Mouse (Mus musculus) heart, postnatal 10 days (tissue): ENCODE measurements at regions not wholly inside any gene's neighbourhood (a gene's known extent, or its start where the extent isn't known, plus 50 kb on each side); places are given as distances from the start of the nearest gene placed in this dataset.

ENCODE experiments used
- DNase-seq, 2 experiments: peaks; one replicate each; pipeline ENCODE4 v3.0.0; 2021
- intact Hi-C: fragments of 180-260 bp; cut with DNase I; formaldehyde crosslinking; loops from one replicate; pipeline ENCODE4 v1.15.1; 2025

GRCm38 (mm10) chr1:119265192-119265891, 156.7 kb downstream of the Inhbb start:
- intact Hi-C loops: no loop called here
- DNase-seq: no peak

DNA sequence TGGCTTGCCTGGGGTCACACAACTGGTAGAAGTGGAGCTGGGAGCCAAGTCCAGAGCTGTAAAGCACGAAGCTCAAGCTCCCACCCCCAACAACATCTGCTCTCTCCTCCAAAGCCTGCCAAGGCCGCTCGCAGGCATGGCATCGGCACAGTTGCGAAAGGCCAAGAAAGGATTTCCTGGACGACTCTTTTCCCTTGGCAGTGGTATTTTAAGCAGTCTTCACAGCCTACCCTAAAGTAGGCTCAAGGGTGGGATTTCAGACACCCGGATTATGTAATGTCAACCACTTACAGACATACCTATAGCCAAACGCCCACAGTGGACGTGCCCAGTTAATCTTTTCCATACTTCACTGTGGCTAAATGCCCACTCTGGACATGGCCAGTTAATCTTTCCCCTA, 162.6 kb downstream of the Inhbb start:
- intact Hi-C loops: no loop called here
- DNase-seq: no peak

DNA sequence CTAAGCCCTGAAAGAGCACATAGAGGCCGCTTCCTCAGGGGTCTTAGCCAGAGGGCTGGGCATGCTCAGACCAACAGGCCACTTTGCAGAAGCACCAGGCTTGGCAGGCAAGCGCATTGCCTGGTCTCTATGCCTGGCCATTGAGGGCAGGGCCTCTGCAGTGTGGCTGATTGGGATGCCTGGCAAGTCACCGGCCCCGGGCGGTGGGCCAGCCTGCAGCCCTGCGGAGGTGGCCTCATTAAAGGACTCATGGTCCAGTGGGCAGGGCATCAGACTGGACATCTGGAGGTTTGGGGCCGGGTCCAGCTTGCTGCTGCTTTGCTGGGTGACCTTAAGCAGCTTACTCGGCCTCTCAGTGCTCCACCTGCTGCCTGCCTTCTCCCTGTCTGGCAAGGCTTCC, 165.3 kb downstream of the Inhbb start:
- intact Hi-C loops: no loop called here
- peak; percentile 29 to 50 for DNase-seq

GRCm38 (mm10) chr1:119256097-119256473, 166.0 kb downstream of the Inhbb start:
- peak in 1 of 2 experiments; percentile 12 for DNase-seq
- intact Hi-C loops: no loop called here

GRCm38 (mm10) chr1:119255386-119256096, 166.5 kb downstream of the Inhbb start:
- intact Hi-C loops: no loop called here

DNA sequence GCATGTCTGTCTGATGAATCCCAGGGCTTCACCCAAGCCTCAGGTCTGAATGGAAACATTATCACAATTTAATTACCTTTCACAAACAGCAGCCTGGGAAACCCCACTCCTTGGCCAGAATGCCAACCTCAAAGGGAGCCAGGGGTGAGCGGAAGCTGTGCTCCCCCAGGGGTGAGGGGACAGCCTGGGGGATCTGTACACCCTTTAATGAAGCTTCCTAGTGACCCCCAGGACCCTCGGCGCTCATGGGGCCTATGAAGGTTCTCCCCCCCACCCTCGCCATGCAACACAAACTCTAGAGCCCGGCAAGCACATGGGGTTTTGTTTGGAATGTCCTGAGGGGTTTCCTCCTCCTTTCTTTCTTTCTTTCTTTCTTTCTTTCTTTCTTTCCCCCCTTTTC, 167.1 kb downstream of the Inhbb start:
- intact Hi-C loops: no loop called here
- DNase-seq: no peak

More at GRCm38 (mm10) chr1:119255386-119256096, 166.5 kb downstream of the Inhbb start:
- DNase-seq: no peak

- peak; percentile 53 to 61 for DNase-seq
- intact Hi-C loops: no loop called here
Measured at GRCm38 (mm10) chr1:119253371-119253851, 168.6 kb downstream of the Inhbb start.

GRCm38 (mm10) chr1:119252403-119252802, 169.6 kb downstream of the Inhbb start:
- intact Hi-C loops: no loop called here
- no peak for DNase-seq

GRCm38 (mm10) chr1:119251741-119252140, 170.3 kb downstream of the Inhbb start:
- intact Hi-C loops: no loop called here
- DNase-seq: no peak

GRCm38 (mm10) chr1:119248776-119249495, 173.1 kb downstream of the Inhbb start:
- DNase-seq: no peak
- intact Hi-C loops: loop anchor here (5.0 to 10.0 kb wide), 2 partner anchors 157 to 176 kb away; partner anchors contain the start of gene Inhbb

DNA sequence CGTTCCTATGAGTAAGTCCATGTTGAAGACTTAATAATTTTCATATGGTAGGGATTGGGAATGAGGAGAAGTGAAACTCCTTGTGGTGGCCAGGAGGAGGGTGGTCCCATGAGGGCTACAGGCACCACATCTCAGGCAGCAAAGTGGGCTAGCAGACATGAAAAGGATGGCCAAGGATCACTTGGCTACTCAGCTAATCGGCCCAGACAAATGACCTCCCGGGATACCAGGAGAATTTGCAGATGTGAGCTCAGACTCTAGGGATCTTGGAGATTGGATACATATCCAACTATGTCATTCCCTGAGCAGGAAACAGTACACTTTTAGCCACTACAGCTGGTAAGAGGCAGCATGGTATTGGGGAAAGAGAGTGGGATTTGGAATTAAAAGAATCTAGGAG, 174.9 kb downstream of the Inhbb start:
- intact Hi-C loops: loop anchor here (5.0 to 10.0 kb wide), 2 partner anchors 155 to 178 kb away; partner anchors contain the start of gene Inhbb
- DNase-seq: peak in 1 of 2 experiments; percentile 17

GRCm38 (mm10) chr1:119238463-119238862, 183.6 kb downstream of the Inhbb start:
- DNase-seq: no peak
- intact Hi-C loops: no loop called here

- intact Hi-C loops: no loop called here
- DNase-seq: no peak
Measured at GRCm38 (mm10) chr1:119236787-119237186, 183.4 kb upstream of the Gli2 start.

- intact Hi-C loops: no loop called here
- DNase-seq: peak; percentile 51 to 64
Measured at GRCm38 (mm10) chr1:119234449-119234848, 181.0 kb upstream of the Gli2 start.

GRCm38 (mm10) chr1:119226996-119227395, 173.6 kb upstream of the Gli2 start:
- intact Hi-C loops: no loop called here
- peak in 1 of 2 experiments; percentile 34 for DNase-seq

GRCm38 (mm10) chr1:119223876-119224275, 170.5 kb upstream of the Gli2 start:
- peak; percentile 60 to 66 for DNase-seq
- intact Hi-C loops: no loop called here

DNA sequence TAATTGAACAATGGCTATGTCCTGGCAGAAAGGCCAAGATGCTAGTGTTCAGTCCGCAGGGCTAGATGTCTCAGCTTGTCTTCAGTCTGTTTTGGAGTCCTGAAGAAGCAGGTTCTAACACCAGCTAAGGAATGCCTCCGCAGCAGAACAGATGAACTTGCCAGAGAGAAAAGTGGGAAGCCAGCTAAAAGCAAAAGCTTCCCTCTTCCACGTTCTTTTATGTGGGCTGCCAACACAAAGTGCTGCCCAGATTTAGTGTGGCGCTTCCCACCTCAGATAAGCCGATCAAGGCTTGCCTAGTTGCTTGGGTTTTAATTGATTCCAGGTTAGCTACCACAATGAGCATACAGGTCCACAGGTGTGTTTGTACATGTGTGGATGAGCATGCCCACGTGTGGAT, 168.5 kb upstream of the Gli2 start:
- intact Hi-C loops: no loop called here
- no peak for DNase-seq

- intact Hi-C loops: no loop called here
- no peak for DNase-seq
Measured at GRCm38 (mm10) chr1:119221012-119221411, 167.6 kb upstream of the Gli2 start.

DNA sequence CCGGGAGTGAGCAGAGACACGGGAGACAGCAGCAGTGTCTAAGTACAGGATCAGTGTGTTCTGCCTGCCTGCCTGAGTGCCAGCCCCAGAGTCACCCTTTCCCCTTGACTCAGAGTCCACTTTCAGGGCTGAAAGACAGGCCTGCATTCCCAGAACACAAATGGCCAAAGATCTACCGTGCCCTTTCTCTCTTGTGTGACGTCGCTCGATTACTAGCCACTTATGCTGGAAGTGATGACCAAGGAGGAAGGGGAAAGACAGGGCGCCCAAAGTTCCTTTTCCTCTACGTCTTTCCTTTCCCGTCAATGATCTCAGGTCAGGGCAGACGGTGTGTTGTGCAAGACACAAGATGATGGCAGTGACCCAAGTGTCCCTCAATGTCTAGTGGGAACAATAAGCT, 166.4 kb upstream of the Gli2 start:
- peak in 1 of 2 experiments; percentile 23 for DNase-seq
- intact Hi-C loops: no loop called here

- intact Hi-C loops: no loop called here
- DNase-seq: no peak
Measured at GRCm38 (mm10) chr1:119217387-119217786, 164.0 kb upstream of the Gli2 start.

DNA sequence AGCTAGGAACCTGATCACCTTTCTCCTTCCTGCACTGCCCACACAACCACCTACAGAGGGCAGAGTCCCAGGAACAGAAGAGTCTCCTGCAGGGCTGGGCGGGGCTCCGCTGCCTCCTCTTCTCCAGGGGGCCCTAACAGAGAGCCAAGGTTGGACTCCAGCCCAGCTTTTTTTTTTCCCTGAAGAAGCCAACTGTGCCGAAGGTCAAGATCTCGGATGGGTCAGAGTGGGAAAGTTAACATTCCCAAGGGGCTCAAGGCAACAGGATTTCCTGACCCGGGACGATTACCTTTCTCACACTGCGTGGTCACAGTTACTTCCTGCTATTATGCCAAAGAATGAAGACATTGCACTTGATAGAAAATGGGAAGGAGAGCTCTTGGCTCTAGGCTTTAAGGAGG, 156.2 kb upstream of the Gli2 start:
- DNase-seq: peak; percentile 76

More for the DNA sequence above, 156.2 kb upstream of the Gli2 start:
- intact Hi-C loops: no loop called here
